Mouse (Mus musculus): Measurements from ENCODE around the gene Rgs2. TPM values are rescaled to one million over a fixed set of nuclear protein-coding genes. Genes with fewer than 3 reads are reported as not detected.

Gene Rgs2
- polyA plus RNA-seq, 1 experiment from 2014 or later: 61.1 TPM

- peaks cover 3% of the 10 kb centered on the region; the same call in 1 of the 2 replicates for H3K4me1 ChIP-seq (replicated peaks; ENCODE audit: control insufficient read depth, insufficient read depth, low read length)
- 5% methylated on average over 8 of the region's 8 CpGs for whole genome bisulfite sequencing
- H3K4me2 ChIP-seq (ENCODE audit: low read depth, low read length, severe bottlenecking): peak overlapping the region; percentile 33; the same call in 1 of the 2 replicates
- peak; percentile 72 for DNase-seq (ENCODE audit: low spot score)
- peak overlapping the region; percentile 20; the same call in 1 of the 2 replicates for H3K9ac ChIP-seq (ENCODE audit: low read length)
- H3K9me3 ChIP-seq (ENCODE audit: control insufficient read depth, low read length): no peaks in the 10 kb centered on the region
- no peak overlapping the region for H3K27ac ChIP-seq (ENCODE audit: low read depth, low read length)
- ATAC-seq (replicated peaks; ENCODE audit: low FRiP score): 0 out of 2 replicates have a peak, but pooled peaks have one; percentile 10
- H3K36me3 ChIP-seq (ENCODE audit: control insufficient read depth, insufficient read depth, low read length): no peaks in the 10 kb centered on the region
- H3K27me3 ChIP-seq (ENCODE audit: control insufficient read depth, insufficient read depth, low read length): no peaks in the 10 kb centered on the region
- H3K4me3 ChIP-seq (ENCODE audit: low read depth, low read length): no peak overlapping the region
These were observed 2.6 kb upstream of the Rgs2 start for GRCm38 (mm10) chr1:144006542-144006941.

- DNase-seq (ENCODE audit: low spot score): no peak
- Histone ChIP-seq H3K4me3 (ENCODE audit: low read depth, low read length) (no peak overlapping the region), H3K36me3 (ENCODE audit: control insufficient read depth, insufficient read depth, low read length) (no peaks in the 10 kb centered on the region)
These were observed 1.7 kb upstream of the Rgs2 start for GRCm38 (mm10) chr1:144005648-144006047.

GRCm38 (mm10) chr1:144004741-144005140 is 780 bp upstream of the Rgs2 start:
- peak; percentile 12 for ATAC-seq (replicated peaks; ENCODE audit: low FRiP score)
- H3K9ac ChIP-seq (ENCODE audit: low read length): peak overlapping the region; percentile 69
- no peaks in the 10 kb centered on the region for H3K36me3 ChIP-seq (ENCODE audit: control insufficient read depth, insufficient read depth, low read length)
- H3K4me2 ChIP-seq (ENCODE audit: low read depth, low read length, severe bottlenecking): peak overlapping the region; percentile 86
- DNase-seq (ENCODE audit: low spot score): peak; percentile 62
- no peaks in the 10 kb centered on the region for H3K9me3 ChIP-seq (ENCODE audit: control insufficient read depth, low read length)
- H3K4me3 ChIP-seq (ENCODE audit: low read depth, low read length): peak overlapping the region; percentile 60
- peaks cover 3% of the 10 kb centered on the region; the same call in 1 of the 2 replicates for H3K4me1 ChIP-seq (replicated peaks; ENCODE audit: control insufficient read depth, insufficient read depth, low read length)
- peak overlapping the region; percentile 46; the same call in 1 of the 2 replicates for H3K27ac ChIP-seq (ENCODE audit: low read depth, low read length)
- whole genome bisulfite sequencing: 4% methylated on average over 9 of the region's 9 CpGs
- H3K27me3 ChIP-seq (ENCODE audit: control insufficient read depth, insufficient read depth, low read length): no peaks in the 10 kb centered on the region

More at GRCm38 (mm10) chr1:144005648-144006047, 1.7 kb upstream of the Rgs2 start:
- H3K27me3 ChIP-seq (ENCODE audit: control insufficient read depth, insufficient read depth, low read length): no peaks in the 10 kb centered on the region
- no peak overlapping the region for H3K9ac ChIP-seq (ENCODE audit: low read length)
- peaks cover 3% of the 10 kb centered on the region; the same call in 1 of the 2 replicates for H3K4me1 ChIP-seq (replicated peaks; ENCODE audit: control insufficient read depth, insufficient read depth, low read length)
- no peaks in the 10 kb centered on the region for H3K9me3 ChIP-seq (ENCODE audit: control insufficient read depth, low read length)
- ATAC-seq (replicated peaks; ENCODE audit: low FRiP score): no peak
- H3K4me2 ChIP-seq (ENCODE audit: low read depth, low read length, severe bottlenecking): no peak overlapping the region
- H3K27ac ChIP-seq (ENCODE audit: low read depth, low read length): no peak overlapping the region

GRCm38 (mm10) chr1:144003416-144003815 is 545 bp downstream of the Rgs2 start:
- Histone ChIP-seq H3K9me3 (ENCODE audit: control insufficient read depth, low read length) (no peaks in the 10 kb centered on the region), H3K9ac (ENCODE audit: low read length) (peak overlapping the region; percentile 69), H3K4me1 (replicated peaks; ENCODE audit: control insufficient read depth, insufficient read depth, low read length) (peaks cover 3% of the 10 kb centered on the region; the same call in 1 of the 2 replicates), H3K4me3 (ENCODE audit: low read depth, low read length) (peak overlapping the region; percentile 60), H3K27me3 (ENCODE audit: control insufficient read depth, insufficient read depth, low read length) (no peaks in the 10 kb centered on the region), H3K36me3 (ENCODE audit: control insufficient read depth, insufficient read depth, low read length) (no peaks in the 10 kb centered on the region), H3K4me2 (ENCODE audit: low read depth, low read length, severe bottlenecking) (peak overlapping the region; percentile 65), H3K27ac (ENCODE audit: low read depth, low read length) (0 out of 2 replicates have a peak overlapping the region, but pooled peaks have one; percentile 18)
- WGBS: 10% methylated on average over 10 of the region's 10 CpGs
- ATAC-seq (replicated peaks; ENCODE audit: low FRiP score) (peak; percentile 0; the same call in 1 of the 2 replicates), DNase-seq (ENCODE audit: low spot score) (peak; percentile 57)

GRCm38 (mm10) chr1:144002715-144003066 is 1.3 kb downstream of the Rgs2 start:
- no peak for DNase-seq (ENCODE audit: low spot score)
- peak overlapping the region; percentile 60 for H3K4me3 ChIP-seq (ENCODE audit: low read depth, low read length)

GRCm38 (mm10) chr1:144002036-144002714 is 1.8 kb downstream of the Rgs2 start:
- Histone ChIP-seq H3K4me2 (ENCODE audit: low read depth, low read length, severe bottlenecking) (peak overlapping the region; percentile 65; the same call in 1 of the 2 replicates), H3K9ac (ENCODE audit: low read length) (no peak overlapping the region), H3K4me3 (ENCODE audit: low read depth, low read length) (no peak overlapping the region), H3K9me3 (ENCODE audit: control insufficient read depth, low read length) (no peaks in the 10 kb centered on the region), H3K4me1 (replicated peaks; ENCODE audit: control insufficient read depth, insufficient read depth, low read length) (peaks cover 3% of the 10 kb centered on the region; the same call in 1 of the 2 replicates), H3K27ac (ENCODE audit: low read depth, low read length) (no peak overlapping the region), H3K27me3 (ENCODE audit: control insufficient read depth, insufficient read depth, low read length) (no peaks in the 10 kb centered on the region), H3K36me3 (ENCODE audit: control insufficient read depth, insufficient read depth, low read length) (no peaks in the 10 kb centered on the region)
- WGBS: 91% methylated on average over 6 of the region's 6 CpGs
- ATAC-seq (replicated peaks; ENCODE audit: low FRiP score): no peak
- DNase-seq (ENCODE audit: low spot score): no peak

More at GRCm38 (mm10) chr1:144002715-144003066, 1.3 kb downstream of the Rgs2 start:
- 72% methylated on average over 4 of the region's 4 CpGs for WGBS
- no peaks in the 10 kb centered on the region for H3K36me3 ChIP-seq (ENCODE audit: control insufficient read depth, insufficient read depth, low read length)
- no peak overlapping the region for H3K9ac ChIP-seq (ENCODE audit: low read length)
- no peaks in the 10 kb centered on the region for H3K9me3 ChIP-seq (ENCODE audit: control insufficient read depth, low read length)
- no peak overlapping the region for H3K27ac ChIP-seq (ENCODE audit: low read depth, low read length)
- H3K4me2 ChIP-seq (ENCODE audit: low read depth, low read length, severe bottlenecking): peak overlapping the region; percentile 65
- ATAC-seq (replicated peaks; ENCODE audit: low FRiP score): no peak
- H3K27me3 ChIP-seq (ENCODE audit: control insufficient read depth, insufficient read depth, low read length): no peaks in the 10 kb centered on the region
- H3K4me1 ChIP-seq (replicated peaks; ENCODE audit: control insufficient read depth, insufficient read depth, low read length): peaks cover 3% of the 10 kb centered on the region; the same call in 1 of the 2 replicates

GRCm38 (mm10) chr1:144000246-144000645 is 3.7 kb downstream of the Rgs2 start:
- Histone ChIP-seq H3K36me3 (ENCODE audit: control insufficient read depth, insufficient read depth, low read length) (no peaks in the 10 kb centered on the region), H3K9ac (ENCODE audit: low read length) (no peak overlapping the region), H3K27me3 (ENCODE audit: control insufficient read depth, insufficient read depth, low read length) (no peaks in the 10 kb centered on the region), H3K27ac (ENCODE audit: low read depth, low read length) (no peak overlapping the region), H3K4me3 (ENCODE audit: low read depth, low read length) (no peak overlapping the region), H3K4me1 (replicated peaks; ENCODE audit: control insufficient read depth, insufficient read depth, low read length) (peaks cover 3% of the 10 kb centered on the region; the same call in 1 of the 2 replicates), H3K4me2 (ENCODE audit: low read depth, low read length, severe bottlenecking) (no peak overlapping the region), H3K9me3 (ENCODE audit: control insufficient read depth, low read length) (no peaks in the 10 kb centered on the region)
- ATAC-seq (replicated peaks; ENCODE audit: low FRiP score): no peak
- WGBS: 91% methylated on average over 4 of the region's 4 CpGs
- no peak for DNase-seq (ENCODE audit: low spot score)

- DNase-seq (ENCODE audit: low spot score) (no peak), ATAC-seq (replicated peaks; ENCODE audit: low FRiP score) (no peak)
- Histone ChIP-seq H3K4me1 (replicated peaks; ENCODE audit: control insufficient read depth, insufficient read depth, low read length) (no peaks in the 10 kb centered on the region; the same call in 1 of the 2 replicates), H3K36me3 (ENCODE audit: control insufficient read depth, insufficient read depth, low read length) (no peaks in the 10 kb centered on the region), H3K4me2 (ENCODE audit: low read depth, low read length, severe bottlenecking) (no peak overlapping the region), H3K9ac (ENCODE audit: low read length) (no peak overlapping the region), H3K9me3 (ENCODE audit: control insufficient read depth, low read length) (no peaks in the 10 kb centered on the region), H3K27me3 (ENCODE audit: control insufficient read depth, insufficient read depth, low read length) (no peaks in the 10 kb centered on the region), H3K4me3 (ENCODE audit: low read depth, low read length) (no peak overlapping the region), H3K27ac (ENCODE audit: low read depth, low read length) (no peak overlapping the region)
- WGBS: 86% methylated on average over 7 of the region's 7 CpGs
These were observed 4.5 kb downstream of the Rgs2 start for GRCm38 (mm10) chr1:143999371-143999920.

Data from forebrain, embryonic 11.5 days (tissue).